Mouse (Mus musculus) urinary bladder, postnatal 14 days (tissue): ENCODE measurements around the gene Slc5a2.

Source experiments
- DNase-seq: peaks from one replicate; pipeline ENCODE4 v3.0.0; 2021; ENCODE audit warnings: low spot score

The Slc5a2 gene

GRCm38 (mm10) chr7:128265411-128265810 is at the start of gene Slc5a2:
TSS of gene Slc5a2 (plus strand) at chr7:128265657.
- DNase-seq: no peak

- no peak for DNase-seq
These were observed 45.5 kb upstream of the Slc5a2 start for GRCm38 (mm10) chr7:128219952-128220351.

- DNase-seq: no peak
These were observed 44.5 kb upstream of the Slc5a2 start for GRCm38 (mm10) chr7:128220936-128221335.

GRCm38 (mm10) chr7:128231741-128232140 is 33.7 kb upstream of the Slc5a2 start:
- DNase-seq: no peak

GRCm38 (mm10) chr7:128234796-128235195 is 30.7 kb upstream of the Slc5a2 start:
- DNase-seq: no peak

- no peak for DNase-seq
These were observed 30.0 kb upstream of the Slc5a2 start for GRCm38 (mm10) chr7:128235481-128235880.

GRCm38 (mm10) chr7:128236426-128236825 is 29.0 kb upstream of the Slc5a2 start:
- no peak for DNase-seq

- DNase-seq: peak; percentile 82
These were observed 28.4 kb upstream of the Slc5a2 start, which contains the start of gene Armc5 for GRCm38 (mm10) chr7:128236856-128237592. TSS of gene Armc5 (plus strand) at chr7:128237342.

- no peak for DNase-seq
These were observed 27.9 kb upstream of the Slc5a2 start for GRCm38 (mm10) chr7:128237593-128237926.

GRCm38 (mm10) chr7:128237927-128238778 is 27.3 kb upstream of the Slc5a2 start, which contains the start of gene 9130023H24Rik:
TSS of gene 9130023H24Rik (minus strand) at chr7:128238031.
- peak; percentile 100 for DNase-seq

GRCm38 (mm10) chr7:128238991-128239390 is 26.5 kb upstream of the Slc5a2 start:
- DNase-seq: peak; percentile 47

GRCm38 (mm10) chr7:128240131-128240784 is 25.2 kb upstream of the Slc5a2 start:
- no peak for DNase-seq

- DNase-seq: no peak
These were observed 23.1 kb upstream of the Slc5a2 start for GRCm38 (mm10) chr7:128242331-128242730.

- no peak for DNase-seq
These were observed 21.5 kb upstream of the Slc5a2 start for GRCm38 (mm10) chr7:128243921-128244320.

- no peak for DNase-seq
These were observed 20.9 kb upstream of the Slc5a2 start for GRCm38 (mm10) chr7:128244410-128245025.

- DNase-seq: no peak
These were observed 19.9 kb upstream of the Slc5a2 start for GRCm38 (mm10) chr7:128245547-128245946.

- DNase-seq: peak; percentile 67
These were observed 18.7 kb upstream of the Slc5a2 start, which contains the start of gene Tgfb1i1 for GRCm38 (mm10) chr7:128246496-128247391. TSS of gene Tgfb1i1 (plus strand) at chr7:128246812.

GRCm38 (mm10) chr7:128247443-128247842 is 18.0 kb upstream of the Slc5a2 start:
- DNase-seq: peak; percentile 91

GRCm38 (mm10) chr7:128248081-128249042 is 17.1 kb upstream of the Slc5a2 start:
- DNase-seq: no peak

- DNase-seq: no peak
These were observed 15.5 kb upstream of the Slc5a2 start for GRCm38 (mm10) chr7:128249998-128250397.
